Mouse (Mus musculus) midbrain, embryonic 13.5 days (tissue): ENCODE data around the gene Tesc. TPM values are rescaled to one million over a fixed set of nuclear protein-coding genes. Genes with fewer than 3 reads are reported as not detected.
A peak's percentile ranks its signal among the peaks of the same experiment; 100 is the strongest.

Experiments used
- ATAC-seq: fragments of 200-750 bp; cut with Nextera tagmentation; 2 replicates; pipeline ENCODE4 v1.8.0; 2017; ENCODE audit warnings: mild to moderate bottlenecking, moderate TSS enrichment, moderate library complexity
- H3K27ac ChIP-seq: fragments of 300-500 bp; sonication (generic); 2 replicates; pipeline ENCODE4 v1.5.1; 2015; ENCODE audit warnings: inconsistent platforms, mild to moderate bottlenecking, moderate library complexity
- H3K27me3 ChIP-seq: fragments of 300-500 bp; sonication (generic); 2 replicates; pipeline ENCODE4 v1.6.1; 2015; ENCODE audit warnings: mild to moderate bottlenecking, inconsistent platforms
- H3K36me3 ChIP-seq: fragments of 300-500 bp; sonication (generic); 2 replicates; pipeline ENCODE4 v1.6.1; 2015; ENCODE audit warnings: mild to moderate bottlenecking, inconsistent platforms
- H3K4me1 ChIP-seq: fragments of 300-500 bp; sonication (generic); replicated peaks from 2 replicates; pipeline ENCODE4 v1.6.1; 2015; ENCODE audit warnings: inconsistent platforms
- H3K4me2 ChIP-seq: fragments of 300-500 bp; sonication (generic); replicated peaks from 2 replicates; pipeline ENCODE4 v1.6.1; 2015; ENCODE audit warnings: moderate library complexity, mild to moderate bottlenecking, inconsistent platforms
- H3K4me3 ChIP-seq: fragments of 300-500 bp; sonication (generic); replicated peaks from 2 replicates; pipeline ENCODE4 v1.5.1; 2015; ENCODE audit warnings: mild to moderate bottlenecking, inconsistent platforms
- H3K9ac ChIP-seq: fragments of 300-500 bp; sonication (generic); replicated peaks from 2 replicates; pipeline ENCODE4 v1.6.1; 2015; ENCODE audit warnings: mild to moderate bottlenecking, inconsistent platforms
- H3K9me3 ChIP-seq: fragments of 300-500 bp; sonication (generic); 2 replicates; pipeline ENCODE4 v1.6.1; 2016; ENCODE audit warnings: mild to moderate bottlenecking, inconsistent platforms
- WGBS: fragments of 180-500 bp; shearing (Covaris S2); methylation state at CpG from one replicate; pipeline ENCODE4 v1.1.7; 2015; 5-methylcytosine and 5-hydroxymethylcytosine counted together
- polyA plus RNA-seq: library from polyadenylated mRNA; unstranded; fragments of >200 nt; fragmentation: Nextera tagmentation; extraction: Ambion mirVana; gene quantifications from 2 replicates; pipeline ENCODE4 v1.2.1, GENCODE M21; 2015

The Tesc gene
- polyA plus RNA-seq, 1 experiment from 2014 or later: 2.9 TPM

GRCm38 (mm10) chr5:118066828-118067227, 39.3 kb downstream of the Tesc start:
- ATAC-seq: no peak
- Histone ChIP-seq H3K27me3 (no peaks in the 10 kb centered on the region), H3K4me3 (no peak overlapping the region), H3K4me1 (peaks cover 58% of the 10 kb centered on the region), H3K9ac (no peak overlapping the region), H3K4me2 (no peak overlapping the region), H3K36me3 (peaks cover 38% of the 10 kb centered on the region), H3K9me3 (no peaks in the 10 kb centered on the region), H3K27ac (0 out of 2 replicates have a peak overlapping the region, but pooled peaks have one; percentile 44)
- 56% methylated on average over 5 of the region's 5 CpGs for WGBS

DNA sequence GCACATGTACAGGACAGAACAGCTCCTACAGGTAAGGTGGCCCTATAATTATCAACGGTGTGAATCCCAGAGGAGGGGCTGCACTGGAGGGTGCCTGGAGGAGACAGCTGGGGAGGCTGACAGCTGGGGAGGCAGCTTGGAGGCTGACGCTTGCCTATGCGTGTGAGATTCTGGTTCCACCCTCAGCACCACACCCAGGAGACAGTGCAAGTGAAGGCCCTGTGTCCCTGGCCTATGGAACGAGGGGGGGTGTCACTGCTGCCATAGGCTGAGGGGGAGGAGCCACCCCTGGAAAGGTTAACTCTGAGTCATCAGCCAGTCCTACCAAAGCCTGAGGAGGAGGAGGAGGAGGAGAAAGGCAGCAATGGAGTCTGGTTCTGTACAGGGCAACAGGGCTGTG, 40.0 kb downstream of the Tesc start:
- no peak overlapping the region for H3K27ac ChIP-seq
- H3K4me1 ChIP-seq: peaks cover 63% of the 10 kb centered on the region
- ATAC-seq: no peak
- H3K4me2 ChIP-seq: no peak overlapping the region
- no peaks in the 10 kb centered on the region for H3K27me3 ChIP-seq
- WGBS: 82% methylated on average over 4 of the region's 4 CpGs
- H3K36me3 ChIP-seq: peaks cover 45% of the 10 kb centered on the region
- H3K9ac ChIP-seq: no peak overlapping the region
- H3K4me3 ChIP-seq: no peak overlapping the region
- H3K9me3 ChIP-seq: no peaks in the 10 kb centered on the region

GRCm38 (mm10) chr5:118067984-118068494, 40.5 kb downstream of the Tesc start:
- Histone ChIP-seq H3K36me3 (peaks cover 48% of the 10 kb centered on the region), H3K4me2 (no peak overlapping the region), H3K27me3 (no peaks in the 10 kb centered on the region), H3K9me3 (no peaks in the 10 kb centered on the region), H3K9ac (no peak overlapping the region), H3K27ac (no peak overlapping the region), H3K4me1 (peaks cover 62% of the 10 kb centered on the region), H3K4me3 (no peak overlapping the region)
- no peak for ATAC-seq
- WGBS: 86% methylated on average over 9 of the region's 9 CpGs

GRCm38 (mm10) chr5:118069315-118069714, 41.8 kb downstream of the Tesc start:
- H3K9me3 ChIP-seq: no peaks in the 10 kb centered on the region
- H3K27ac ChIP-seq: no peak overlapping the region
- no peaks in the 10 kb centered on the region for H3K27me3 ChIP-seq
- WGBS: 46% methylated on average over 9 of the region's 9 CpGs
- peaks cover 60% of the 10 kb centered on the region for H3K4me1 ChIP-seq
- 0 out of 2 replicates have a peak overlapping the region, but pooled peaks have one; percentile 15 for H3K9ac ChIP-seq
- H3K4me3 ChIP-seq: no peak overlapping the region
- peak; percentile 49 for ATAC-seq
- H3K36me3 ChIP-seq: peaks cover 53% of the 10 kb centered on the region
- no peak overlapping the region for H3K4me2 ChIP-seq

DNA sequence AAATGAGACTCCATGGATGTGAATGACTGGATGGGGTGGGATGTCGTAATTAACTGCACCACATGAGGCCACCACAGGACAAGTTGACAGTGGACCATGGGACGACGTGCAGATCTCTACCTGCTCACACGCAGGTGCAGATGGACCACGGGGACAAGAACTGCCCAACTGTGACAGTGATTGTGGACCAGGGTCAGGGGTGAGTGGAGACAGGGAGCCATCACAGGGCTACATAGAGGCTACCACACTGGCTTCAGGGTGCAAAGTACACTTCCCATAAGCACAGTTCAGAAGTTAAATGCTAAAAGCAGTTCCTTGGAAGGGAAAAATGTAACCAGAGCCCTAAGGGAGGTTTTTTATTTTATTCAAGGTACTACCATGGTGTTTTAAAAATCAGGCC, 44.2 kb downstream of the Tesc start:
- Histone ChIP-seq H3K9ac (no peak overlapping the region), H3K36me3 (peaks cover 61% of the 10 kb centered on the region)

DNA sequence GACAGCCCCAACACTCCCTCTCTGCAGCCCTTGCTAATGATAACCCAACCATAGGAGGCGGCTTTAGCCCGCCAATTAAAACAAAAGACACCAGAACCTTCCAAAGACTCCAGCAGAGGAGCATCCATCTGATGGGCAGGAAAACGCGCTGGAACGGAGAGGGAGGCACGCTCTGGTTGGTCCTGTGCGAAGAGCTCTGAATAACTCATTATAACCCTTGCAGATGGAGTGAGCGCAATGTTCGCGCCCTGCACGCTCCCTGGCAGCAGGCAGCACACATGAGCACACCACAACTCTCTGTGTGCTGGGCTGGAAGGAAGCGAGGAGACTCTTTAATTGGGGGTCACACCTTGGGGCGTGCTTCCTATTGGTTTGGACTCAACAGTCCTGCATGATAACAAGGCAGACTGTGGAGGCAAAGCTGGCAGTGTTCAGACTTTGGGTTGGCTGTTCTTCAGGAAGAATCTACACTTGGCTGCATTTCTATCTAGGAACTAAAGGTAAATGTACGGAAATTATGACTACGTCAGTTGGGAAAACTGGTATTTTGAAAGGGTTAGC, 45.8 kb downstream of the Tesc start:
- no peak overlapping the region for H3K9ac ChIP-seq
- H3K4me1 ChIP-seq: peaks cover 48% of the 10 kb centered on the region
- WGBS: 63% methylated on average over 15 of the region's 15 CpGs
- no peak overlapping the region for H3K4me2 ChIP-seq
- no peaks in the 10 kb centered on the region for H3K9me3 ChIP-seq
- H3K27ac ChIP-seq: peak overlapping the region; percentile 57
- H3K4me3 ChIP-seq: no peak overlapping the region
- H3K36me3 ChIP-seq: peaks cover 55% of the 10 kb centered on the region
- ATAC-seq: peak; percentile 64
- no peaks in the 10 kb centered on the region for H3K27me3 ChIP-seq

More for the DNA sequence above, 44.2 kb downstream of the Tesc start:
- peaks cover 46% of the 10 kb centered on the region for H3K4me1 ChIP-seq
- H3K9me3 ChIP-seq: no peaks in the 10 kb centered on the region
- no peak overlapping the region for H3K4me2 ChIP-seq
- no peak overlapping the region for H3K4me3 ChIP-seq
- no peaks in the 10 kb centered on the region for H3K27me3 ChIP-seq
- WGBS: 77% methylated on average over 5 of the region's 5 CpGs
- no peak for ATAC-seq
- 0 out of 2 replicates have a peak overlapping the region, but pooled peaks have one; percentile 11 for H3K27ac ChIP-seq

DNA sequence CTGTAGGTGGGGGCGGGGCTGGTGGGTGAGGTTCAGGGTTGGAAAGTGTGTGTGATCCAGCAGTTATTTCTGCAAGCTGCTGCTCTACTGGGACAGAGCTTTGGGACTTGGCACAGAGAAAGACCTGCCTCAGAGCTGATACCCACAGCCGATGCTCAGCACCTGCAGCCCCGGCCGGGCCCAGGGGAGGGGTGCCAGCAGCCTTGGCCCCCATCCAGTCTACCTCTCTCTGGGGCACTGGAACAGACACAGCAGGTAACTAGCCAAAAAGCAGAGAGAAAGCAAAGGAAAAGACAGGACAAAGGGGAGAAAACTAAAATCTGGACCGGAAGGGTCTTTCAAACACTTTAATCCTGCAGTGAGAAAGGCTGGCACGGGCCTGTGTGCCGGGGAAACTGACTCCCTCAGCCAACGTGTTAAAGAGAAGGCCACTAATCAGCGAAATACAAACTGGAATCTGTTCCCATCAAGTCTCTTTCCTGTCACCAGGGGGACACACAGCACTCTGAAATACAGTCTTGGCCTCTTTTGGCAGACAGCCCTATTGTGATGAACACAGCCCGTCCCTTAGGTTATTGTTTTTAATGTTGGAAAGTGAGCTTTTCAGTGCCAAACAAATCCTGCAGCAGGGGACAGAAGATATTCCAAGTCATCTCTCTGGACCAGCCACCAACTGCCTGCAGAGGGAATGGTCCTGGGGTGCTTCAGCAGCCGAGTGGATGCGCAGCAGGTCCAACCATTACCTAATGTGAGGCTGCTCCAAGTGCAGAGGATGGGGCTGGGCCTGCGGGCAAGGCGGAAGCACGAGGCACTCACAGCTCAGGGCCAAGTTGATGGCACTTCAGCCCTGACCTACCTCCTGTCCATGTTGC, 49.4 kb downstream of the Tesc start:
- no peak overlapping the region; the same call in 1 of the 2 replicates for H3K9ac ChIP-seq
- no peak overlapping the region for H3K4me3 ChIP-seq
- peaks cover 81% of the 10 kb centered on the region for H3K4me1 ChIP-seq
- no peaks in the 10 kb centered on the region for H3K27me3 ChIP-seq
- no peaks in the 10 kb centered on the region for H3K9me3 ChIP-seq
- H3K36me3 ChIP-seq: peaks cover 40% of the 10 kb centered on the region
- H3K4me2 ChIP-seq: no peak overlapping the region
- peak overlapping the region; percentile 57 for H3K27ac ChIP-seq
- 79% methylated on average over 15 of the region's 15 CpGs for WGBS
- no peak for ATAC-seq

DNA sequence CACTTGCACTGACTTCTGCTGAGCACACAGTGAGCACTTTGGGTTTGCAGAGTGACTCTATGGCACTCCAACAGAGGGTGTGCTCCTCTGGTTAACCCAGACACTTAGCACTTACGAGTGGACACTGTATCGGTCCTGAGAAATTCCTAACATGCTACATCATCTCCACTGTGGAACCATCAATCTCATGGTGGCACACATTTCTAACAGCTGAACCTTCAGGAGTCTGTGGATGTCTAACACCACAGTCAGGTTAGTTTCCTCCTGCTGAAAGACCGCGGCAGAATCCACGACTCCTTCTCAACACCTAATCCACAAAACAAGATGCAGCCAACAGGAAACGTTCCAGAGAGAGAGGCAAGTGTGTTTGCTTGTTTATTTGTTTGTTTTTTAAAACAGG, 51.0 kb downstream of the Tesc start:
- Histone ChIP-seq H3K4me3 (no peak overlapping the region), H3K27ac (peak overlapping the region; percentile 72), H3K4me2 (no peak overlapping the region), H3K9me3 (no peaks in the 10 kb centered on the region), H3K36me3 (peaks cover 31% of the 10 kb centered on the region), H3K27me3 (no peaks in the 10 kb centered on the region), H3K4me1 (peaks cover 84% of the 10 kb centered on the region), H3K9ac (no peak overlapping the region)
- no peak for ATAC-seq
- WGBS: 90% methylated on average over 6 of the region's 6 CpGs

DNA sequence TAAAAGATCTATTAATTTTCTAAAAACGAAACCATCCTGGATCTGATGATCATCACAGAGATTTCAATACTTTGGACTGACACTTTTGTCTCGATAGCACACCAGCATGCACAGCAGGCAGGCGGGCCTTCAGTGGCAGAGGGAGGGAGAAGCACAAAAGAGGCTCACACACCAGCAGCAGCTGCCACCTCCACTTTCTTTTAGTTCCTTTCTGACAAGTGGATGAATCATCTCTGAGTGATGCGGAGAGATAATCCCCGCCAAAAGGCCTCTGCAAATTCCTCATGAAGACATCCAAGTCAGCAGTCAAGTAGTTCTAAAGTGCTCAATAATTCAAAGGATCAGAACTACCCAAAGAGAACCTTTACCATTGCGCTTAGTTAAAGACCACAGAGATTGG, 51.8 kb downstream of the Tesc start:
- WGBS: 16% methylated on average over 6 of the region's 6 CpGs
- Histone ChIP-seq H3K9me3 (no peaks in the 10 kb centered on the region), H3K27ac (peak overlapping the region; percentile 72), H3K27me3 (no peaks in the 10 kb centered on the region), H3K4me1 (peaks cover 85% of the 10 kb centered on the region), H3K4me3 (no peak overlapping the region), H3K4me2 (peak overlapping the region; percentile 9), H3K36me3 (peaks cover 25% of the 10 kb centered on the region), H3K9ac (no peak overlapping the region; the same call in 1 of the 2 replicates)
- peak; percentile 32 for ATAC-seq

- no peak overlapping the region for H3K4me3 ChIP-seq
- ATAC-seq: peak; percentile 73
- no peaks in the 10 kb centered on the region for H3K27me3 ChIP-seq
- peaks cover 21% of the 10 kb centered on the region for H3K36me3 ChIP-seq
- peaks cover 90% of the 10 kb centered on the region for H3K4me1 ChIP-seq
- 19% methylated on average over 11 of the region's 11 CpGs for WGBS
- H3K4me2 ChIP-seq: peak overlapping the region; percentile 9; the same call in 1 of the 2 replicates
- no peaks in the 10 kb centered on the region for H3K9me3 ChIP-seq
- no peak overlapping the region for H3K9ac ChIP-seq
- peak overlapping the region; percentile 72 for H3K27ac ChIP-seq
Measured at GRCm38 (mm10) chr5:118079839-118080250, 52.3 kb downstream of the Tesc start.

- no peaks in the 10 kb centered on the region for H3K9me3 ChIP-seq
- no peak overlapping the region for H3K4me2 ChIP-seq
- no peaks in the 10 kb centered on the region for H3K27me3 ChIP-seq
- no peak overlapping the region for H3K9ac ChIP-seq
- peak overlapping the region; percentile 54; the same call in 1 of the 2 replicates for H3K27ac ChIP-seq
- ATAC-seq: no peak
- peaks cover 10% of the 10 kb centered on the region for H3K36me3 ChIP-seq
- WGBS: 79% methylated on average over 9 of the region's 9 CpGs
- H3K4me1 ChIP-seq: peaks cover 94% of the 10 kb centered on the region
- no peak overlapping the region for H3K4me3 ChIP-seq
Measured at GRCm38 (mm10) chr5:118081374-118081949, 53.9 kb downstream of the Tesc start.

- Histone ChIP-seq H3K9ac (no peak overlapping the region), H3K27me3 (no peaks in the 10 kb centered on the region), H3K9me3 (no peaks in the 10 kb centered on the region), H3K27ac (peak overlapping the region; percentile 54; the same call in 1 of the 2 replicates), H3K36me3 (peaks cover 4% of the 10 kb centered on the region), H3K4me1 (peaks cover 94% of the 10 kb centered on the region), H3K4me3 (no peak overlapping the region), H3K4me2 (no peak overlapping the region)
- no peak for ATAC-seq
- WGBS: 81% methylated on average over 6 of the region's 6 CpGs
Measured at GRCm38 (mm10) chr5:118081996-118082395, 54.5 kb downstream of the Tesc start.
